Mouse (Mus musculus) liver, adult 2 months (tissue): ENCODE data around the gene Gpx5.

Experiments
- CTCF ChIP-seq: fragments of 200-500 bp; IDR thresholded peaks from 2 replicates; pipeline ENCODE4 v1.5.1; 2011; ENCODE audit warnings: low read depth, low read length, control low read depth
- POLR2A ChIP-seq: fragments of 200-500 bp; IDR thresholded peaks from 2 replicates; pipeline ENCODE4 v1.6.1; 2011; ENCODE audit warnings: low read length, control low read depth; ENCODE audit not compliant: insufficient read depth; ENCODE audit errors: extremely low read depth

DNA sequence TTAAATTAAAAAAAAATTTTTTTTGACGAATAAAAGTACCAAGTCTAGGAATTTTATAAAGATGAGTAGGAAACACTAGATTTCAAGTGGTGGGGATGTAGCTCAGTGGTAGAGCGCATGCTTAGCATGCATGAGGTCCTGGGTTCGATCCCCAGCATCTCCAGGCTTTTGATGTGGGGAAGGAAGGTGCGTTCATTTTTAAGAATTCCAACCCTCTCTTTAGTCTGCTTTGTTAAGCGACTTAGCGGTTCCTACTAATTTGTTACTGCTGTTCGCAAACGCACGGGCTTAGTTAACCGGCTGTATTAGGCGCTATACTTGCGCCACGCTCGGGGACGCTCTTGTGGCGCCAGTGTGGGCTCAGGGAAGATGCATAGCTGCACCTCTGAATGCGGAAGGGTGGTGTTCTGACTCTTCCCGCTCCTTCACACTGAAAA is 32.8 kb downstream of the Gpx5 start:
- TF ChIP-seq POLR2A (no peak), CTCF (no peak)
